Mouse (Mus musculus): ENCODE results near the gene Vinac1.
A peak's percentile ranks its signal among the peaks of the same experiment; 100 is the strongest.

Gene Vinac1

DNA sequence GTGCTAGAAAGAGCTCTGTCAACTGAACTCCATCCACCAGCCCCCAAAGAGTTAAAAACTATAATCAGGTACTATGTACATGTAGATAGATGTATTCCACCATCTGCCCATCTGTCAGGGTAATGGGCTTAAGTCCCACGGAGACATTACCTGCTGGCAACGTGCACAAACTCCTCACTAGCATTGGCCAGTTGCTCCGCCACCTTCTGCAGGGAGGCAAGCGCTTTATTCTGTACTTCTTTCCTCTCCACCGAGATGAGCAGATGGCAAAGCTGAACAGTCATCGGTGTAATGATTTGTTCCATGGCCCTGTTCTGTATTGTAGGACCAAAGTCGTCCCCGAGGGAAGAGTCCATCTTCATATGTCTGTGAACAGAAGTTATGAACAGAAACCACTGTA lies at the start of gene Vinac1:
Gene Vinac1, minus strand, starts transcription at position 362 of the 400 bp plus-strand sequence.
- no peak for DNase-seq (ENCODE audit: low spot score)

DNA sequence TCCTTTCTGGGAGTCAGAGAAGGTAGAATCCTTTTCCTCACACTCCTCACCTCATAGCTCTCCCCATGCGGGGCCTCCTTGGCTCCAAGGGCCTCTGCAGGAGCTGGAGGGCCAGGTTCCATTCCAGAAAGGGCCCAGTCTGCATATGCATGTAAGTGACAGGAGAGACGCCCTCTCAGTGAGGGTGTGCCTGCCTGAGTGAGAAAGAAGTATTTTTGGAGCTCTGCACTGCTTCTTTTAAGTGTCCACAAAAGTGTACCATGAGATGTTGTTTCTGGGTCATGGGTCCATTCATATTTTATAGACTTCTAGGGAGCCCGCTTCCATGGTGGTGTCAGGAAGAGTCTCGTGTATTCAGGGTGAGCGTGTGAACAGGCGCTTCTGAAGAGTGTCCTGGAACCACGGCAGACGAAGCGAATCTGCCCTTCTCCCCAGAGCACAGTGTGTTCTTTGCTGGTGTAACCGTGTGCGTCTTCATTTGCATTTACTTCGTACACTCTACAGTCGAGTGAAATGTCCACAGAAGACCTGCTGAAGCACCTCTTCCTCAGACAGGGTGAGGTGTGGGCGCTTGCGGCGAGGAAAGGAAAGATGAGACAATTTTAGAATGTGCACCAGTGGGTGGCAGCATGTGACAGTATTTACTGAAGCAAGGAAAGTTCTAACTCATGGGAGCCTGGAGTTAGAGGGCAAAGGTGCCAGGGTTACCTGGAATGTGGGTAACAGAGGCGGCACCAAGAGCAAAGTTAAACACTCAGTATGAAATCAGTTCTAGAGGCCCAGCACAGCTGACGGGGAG lies 46.2 kb upstream of the Vinac1 start:
- DNase-seq (ENCODE audit: low spot score), result no peak

DNA sequence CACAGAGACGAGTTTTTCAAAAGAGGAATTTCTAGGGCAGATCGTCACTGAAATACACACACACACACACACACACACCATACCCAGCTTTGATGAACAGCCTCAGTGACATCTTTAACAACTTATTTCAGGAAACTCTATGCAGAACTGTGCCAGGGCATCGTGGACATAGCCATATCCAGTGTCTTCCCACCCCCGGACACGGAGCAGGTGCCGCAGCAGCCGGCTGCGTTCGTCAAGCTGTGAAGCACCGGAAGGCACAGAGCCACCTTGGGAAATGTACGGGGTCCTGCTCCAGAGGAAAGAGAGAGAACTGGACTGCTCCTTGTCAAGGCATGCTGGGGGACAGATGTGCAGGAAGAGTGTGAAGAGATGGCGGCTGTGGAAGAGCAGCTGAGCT lies 44.8 kb upstream of the Vinac1 start:
- no peak for DNase-seq (ENCODE audit: low spot score)

DNA sequence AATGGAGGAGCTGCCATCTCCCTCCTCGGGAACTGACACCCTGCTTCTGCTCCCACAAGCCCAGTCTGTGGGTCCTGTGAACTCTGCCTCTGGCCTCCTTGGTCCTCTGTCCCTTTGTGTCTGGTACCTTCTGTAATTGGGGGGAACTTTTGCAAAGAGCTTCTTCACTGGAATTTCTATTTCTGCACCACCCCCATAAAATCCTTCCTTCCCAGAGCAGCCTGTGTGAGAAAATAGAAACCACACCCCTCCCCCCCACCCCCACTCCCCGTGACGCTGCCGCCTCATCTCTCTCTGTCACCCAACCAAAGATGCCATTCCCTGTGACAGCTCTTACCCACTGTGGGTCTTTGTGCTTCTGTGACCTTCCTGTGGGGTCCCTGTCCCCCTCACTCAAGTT lies 42.4 kb upstream of the Vinac1 start:
- no peak for DNase-seq (ENCODE audit: low spot score)

DNA sequence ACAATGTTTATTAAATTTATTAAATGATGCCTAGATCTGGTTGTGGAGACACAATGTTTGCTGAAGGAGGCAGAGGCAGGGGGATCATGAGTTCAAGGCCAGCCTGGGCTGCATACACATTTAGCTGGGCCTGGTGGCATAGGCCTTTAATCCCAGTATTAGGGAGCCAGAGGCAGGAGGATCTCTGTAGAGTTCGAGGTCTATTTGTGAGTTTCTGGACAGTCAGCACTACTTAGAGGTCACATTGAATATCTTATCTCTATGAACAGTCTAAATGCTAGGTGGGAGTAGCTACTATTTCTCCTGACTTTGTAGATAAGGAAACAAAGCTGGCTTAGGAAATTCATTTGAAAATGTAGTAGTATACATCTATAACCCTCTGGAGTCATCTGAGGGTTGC lies 39.5 kb upstream of the Vinac1 start:
- no peak for DNase-seq (ENCODE audit: low spot score)

DNA sequence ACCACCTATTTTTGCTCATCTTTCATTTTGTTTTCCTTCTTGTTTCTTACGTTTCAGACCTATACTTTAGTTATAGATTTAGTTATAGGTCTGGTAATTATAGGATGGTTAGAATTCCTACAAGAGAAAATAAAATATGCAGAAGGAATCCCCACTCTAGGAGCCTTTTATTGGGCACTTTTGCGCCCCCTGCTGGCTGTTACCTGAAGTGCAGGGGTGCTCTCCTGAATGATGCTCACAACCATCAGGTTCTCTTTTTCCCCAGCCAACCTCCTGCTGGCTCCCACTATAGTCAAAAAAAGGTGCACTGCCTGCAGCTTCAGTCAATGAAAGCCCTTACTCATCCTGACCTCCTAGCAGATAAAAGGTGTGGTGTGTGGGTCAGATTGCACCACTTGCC lies 37.0 kb upstream of the Vinac1 start:
- DNase-seq (ENCODE audit: low spot score), result peak; percentile 57

DNA sequence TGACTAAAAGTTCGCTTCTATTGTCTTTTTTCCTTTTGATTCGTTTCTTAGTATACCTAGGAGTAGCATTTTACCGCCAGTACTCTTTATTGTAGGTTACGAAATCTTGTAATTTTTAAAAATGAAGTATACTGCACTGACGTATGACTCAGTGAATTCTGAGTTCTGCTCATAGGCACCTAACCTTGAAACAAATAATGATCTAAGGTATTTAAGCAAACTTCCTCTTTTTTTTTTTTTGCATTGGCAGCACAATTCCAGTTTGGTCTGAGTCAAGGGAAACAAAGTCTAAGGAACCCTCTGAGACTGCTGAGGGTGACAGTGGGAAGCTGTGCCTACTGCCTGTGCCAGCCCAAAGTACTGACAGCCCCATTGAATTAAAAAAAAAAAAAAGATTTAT lies 35.5 kb upstream of the Vinac1 start:
- DNase-seq (ENCODE audit: low spot score), result no peak

DNA sequence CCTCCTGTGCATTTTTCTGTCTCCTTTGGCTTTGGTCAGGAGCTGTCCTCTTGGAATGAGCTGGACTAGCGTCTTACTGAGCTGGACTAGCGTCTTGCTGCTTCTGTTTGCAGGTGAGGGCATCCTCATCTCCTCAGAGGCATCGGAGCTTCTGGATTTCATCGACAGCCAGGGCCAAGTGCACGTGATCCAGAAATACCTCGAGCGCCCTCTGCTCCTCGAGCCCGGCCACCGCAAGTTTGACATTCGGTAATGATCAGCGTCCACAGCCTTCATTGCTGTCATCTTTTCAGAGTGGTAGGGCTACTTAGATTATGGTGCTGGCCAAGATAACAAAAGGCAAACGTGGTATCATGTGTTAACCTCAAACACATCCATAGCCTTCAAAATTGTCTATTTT lies 33.1 kb upstream of the Vinac1 start:
- DNase-seq (ENCODE audit: low spot score), result no peak

DNA sequence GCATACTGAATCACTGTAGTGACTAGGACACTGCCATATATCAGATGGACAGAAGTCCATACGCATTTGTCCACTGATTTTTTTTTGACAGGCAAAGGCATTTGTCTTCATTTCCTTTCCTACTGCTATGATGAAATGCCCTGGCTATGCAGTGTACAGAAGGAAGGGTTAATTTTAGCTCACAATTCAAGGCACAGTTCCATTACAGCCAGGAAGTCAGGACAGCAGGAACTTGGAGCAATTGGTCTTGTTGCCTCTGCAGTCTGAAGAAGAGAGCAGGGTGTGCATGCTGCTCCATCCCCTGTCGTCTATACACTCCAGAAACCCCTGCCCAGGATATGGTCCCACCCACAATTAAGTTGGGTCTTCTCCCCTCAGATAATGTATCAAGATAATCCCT lies 31.2 kb upstream of the Vinac1 start:
- no peak for DNase-seq (ENCODE audit: low spot score)

DNA sequence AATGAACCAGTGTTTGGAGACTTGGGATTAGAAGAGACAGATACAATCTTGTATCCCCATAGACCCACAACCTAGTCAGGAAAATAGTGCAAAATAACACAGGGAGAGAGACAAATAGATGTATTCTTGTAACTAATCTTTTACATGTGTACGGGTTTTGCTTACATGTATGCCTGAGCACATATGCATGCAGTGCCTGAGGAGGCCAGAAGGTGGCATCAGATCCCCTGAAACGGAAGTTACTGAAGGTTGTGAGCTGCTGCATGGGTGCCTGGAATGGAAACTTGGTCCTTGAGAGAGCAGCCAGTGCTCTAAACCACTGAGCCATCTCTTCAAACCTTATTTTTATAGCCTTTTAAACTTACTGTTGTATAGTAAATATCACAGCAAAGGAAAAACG lies 30.3 kb upstream of the Vinac1 start:
- DNase-seq (ENCODE audit: low spot score), result no peak

DNA sequence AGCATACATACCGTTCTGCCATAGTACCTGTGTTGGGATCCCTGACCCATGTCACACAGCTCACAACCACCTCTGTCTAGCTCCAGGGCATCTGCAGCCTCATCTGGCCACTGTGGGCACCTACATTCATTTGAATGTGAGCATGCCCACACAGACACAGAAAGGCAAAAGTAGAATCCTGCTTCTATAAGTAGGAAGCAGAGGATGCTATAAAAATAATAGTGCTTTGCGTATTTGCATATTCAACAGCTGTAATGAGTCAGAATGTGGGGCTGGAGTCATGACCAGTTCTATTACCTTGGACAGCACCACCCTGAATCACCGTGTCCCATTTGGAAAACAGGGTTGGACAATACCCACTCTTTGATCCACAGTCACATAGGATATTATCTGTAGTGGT lies 22.3 kb upstream of the Vinac1 start:
- no peak for DNase-seq (ENCODE audit: low spot score)

DNA sequence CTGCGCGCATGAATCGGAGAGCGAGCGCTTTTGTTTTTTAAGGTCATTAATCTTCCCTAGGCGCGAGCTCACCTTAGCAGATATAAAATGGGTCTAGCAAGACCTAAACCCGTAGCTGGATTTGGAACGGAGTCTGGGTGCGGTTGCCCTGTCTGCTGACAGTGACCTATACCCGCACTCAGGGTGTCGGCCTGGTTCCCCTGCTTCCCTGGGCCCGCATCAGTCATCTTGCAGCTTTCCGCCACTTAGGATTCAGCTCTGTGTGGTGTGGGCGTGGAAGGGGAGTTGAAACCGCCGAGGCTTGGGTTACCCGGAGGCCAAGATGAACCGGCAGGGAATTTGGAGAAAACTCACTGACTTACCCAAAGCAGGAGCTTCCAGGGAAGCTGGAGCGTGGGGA lies 18.4 kb upstream of the Vinac1 start:
- peak; percentile 69 for DNase-seq (ENCODE audit: low spot score)

DNA sequence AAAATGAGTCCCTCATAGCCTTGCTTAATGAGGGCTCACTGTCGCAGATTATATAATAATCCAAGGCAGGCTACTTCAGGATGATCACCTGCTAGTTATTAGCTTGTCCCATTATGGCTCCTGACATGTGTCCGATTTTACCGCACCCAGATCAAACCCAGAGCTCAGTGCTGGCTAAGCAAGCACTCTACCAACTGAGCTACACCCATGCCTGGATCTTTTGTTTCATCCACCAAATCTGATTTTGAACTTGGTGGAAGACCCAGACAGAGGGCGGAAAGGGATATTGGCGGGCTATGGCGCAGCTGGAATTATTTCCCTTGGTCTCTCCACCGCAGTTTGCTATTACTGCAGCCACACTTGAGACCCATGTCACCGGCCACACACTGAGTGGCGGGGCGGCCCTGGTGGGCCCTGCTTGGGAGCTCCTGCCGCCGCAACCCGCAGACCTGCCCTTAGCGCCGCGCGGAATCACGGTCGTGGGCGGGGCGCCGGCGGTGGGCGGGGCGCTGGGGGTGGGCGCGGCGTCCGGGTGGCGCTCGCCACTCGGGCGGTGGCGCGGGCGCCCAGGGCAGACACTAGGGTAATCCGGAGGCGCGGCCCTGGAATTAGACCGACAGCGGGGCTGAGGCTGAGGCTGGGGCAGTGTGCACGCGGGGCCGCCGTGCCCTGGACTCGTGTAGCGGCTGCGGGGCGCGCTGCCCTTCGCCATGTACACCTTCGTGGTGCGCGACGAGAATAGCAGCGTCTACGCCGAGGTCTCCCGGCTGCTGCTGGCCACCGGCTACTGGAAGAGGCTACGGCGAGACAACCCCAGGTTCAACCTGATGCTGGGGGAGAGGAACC lies 17.7 kb upstream of the Vinac1 start, which contains the start of gene Ttl:
Gene Ttl, plus strand, starts transcription at position 506 of the 846 bp plus-strand sequence.
- peak; percentile 74 for DNase-seq (ENCODE audit: low spot score)

DNA sequence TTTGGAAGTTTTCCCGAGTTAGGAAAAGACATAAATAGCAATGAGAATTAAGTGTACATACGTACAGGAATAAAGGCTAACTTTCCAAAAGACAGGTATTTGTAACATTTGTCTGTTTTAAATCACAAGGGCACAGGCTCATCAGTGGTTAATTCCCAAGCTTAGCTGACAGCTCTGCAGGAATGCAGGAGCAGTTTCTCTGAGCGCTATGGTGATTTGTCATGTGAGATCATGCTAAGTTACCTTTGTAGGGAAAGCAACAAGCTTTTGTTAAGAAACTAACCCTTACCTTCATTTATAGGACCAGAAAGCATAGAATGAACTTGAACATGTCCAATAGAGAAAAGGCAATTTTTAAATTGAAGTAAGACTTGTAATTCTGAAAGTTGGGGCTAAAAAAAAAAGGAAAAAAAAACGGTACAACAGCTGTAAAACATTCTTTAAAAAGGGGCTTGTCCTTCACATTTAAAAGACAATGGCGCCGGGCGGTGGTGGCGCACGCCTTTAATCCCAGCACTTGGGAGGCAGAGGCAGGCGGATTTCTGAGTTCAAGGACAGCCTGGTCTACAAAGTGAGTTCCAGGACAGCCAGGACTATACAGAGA lies 13.6 kb upstream of the Vinac1 start:
- no peak for DNase-seq (ENCODE audit: low spot score)

DNA sequence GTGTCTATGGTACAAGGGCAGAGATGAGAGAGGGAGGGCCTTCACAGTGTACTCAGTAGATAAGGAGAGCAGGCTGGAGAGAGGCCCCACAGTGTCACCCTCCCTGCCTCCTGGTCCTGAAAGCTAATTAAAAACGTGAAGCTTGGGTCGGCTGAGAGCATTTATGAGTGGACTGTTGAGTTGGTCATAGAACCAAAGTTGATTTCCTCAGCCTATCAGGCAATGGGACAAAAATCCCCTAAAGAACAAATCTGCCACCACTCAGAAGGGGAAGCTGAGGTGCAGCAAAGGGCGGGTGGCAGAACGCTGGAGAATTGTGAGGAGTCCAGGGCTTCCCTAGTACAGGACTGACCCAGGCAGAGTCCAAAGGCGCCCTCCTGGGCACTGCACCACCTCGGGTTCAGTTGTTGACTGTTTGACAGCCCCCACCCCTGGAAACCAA lies 10.0 kb upstream of the Vinac1 start:
- DNase-seq (ENCODE audit: low spot score), result no peak

DNA sequence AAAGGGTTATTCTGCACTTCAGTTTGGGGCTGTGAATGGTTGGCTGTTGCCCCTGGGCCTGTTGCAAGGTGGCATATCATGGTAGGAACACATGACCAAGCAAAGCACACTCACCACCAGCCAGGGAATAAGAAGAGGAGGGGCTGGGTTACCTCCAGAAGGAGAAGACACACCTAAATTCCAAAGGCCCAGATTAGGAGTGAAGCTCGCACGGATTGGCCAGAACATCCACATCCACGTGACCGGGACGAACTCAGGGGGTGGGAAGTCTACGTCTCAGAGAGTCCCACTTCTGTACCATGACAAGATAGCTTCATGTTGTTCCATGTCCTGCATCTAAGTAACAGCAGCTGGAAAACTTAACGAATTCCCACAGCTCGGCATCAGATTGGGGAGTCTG lies 9.3 kb upstream of the Vinac1 start:
- no peak for DNase-seq (ENCODE audit: low spot score)

DNA sequence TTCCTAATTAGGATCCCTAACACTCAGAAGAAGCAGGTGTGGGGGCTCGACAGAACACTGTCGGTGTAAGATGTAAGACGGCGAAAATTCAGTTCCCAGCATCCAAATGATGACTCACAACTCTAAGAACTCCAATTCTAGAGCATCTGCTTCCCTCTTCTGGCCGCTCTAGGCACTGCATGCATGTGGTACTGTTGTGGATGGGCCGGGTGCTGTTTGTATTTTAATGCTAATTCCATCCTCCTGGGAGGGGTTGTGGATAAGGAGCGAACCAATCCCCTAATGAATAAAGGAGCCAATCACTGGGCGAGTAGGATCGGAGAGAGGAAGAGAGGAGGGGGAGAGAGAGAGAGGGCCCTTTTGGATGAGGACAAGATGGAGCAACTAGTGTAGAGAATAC lies 8.6 kb upstream of the Vinac1 start:
- DNase-seq (ENCODE audit: low spot score), result no peak

DNA sequence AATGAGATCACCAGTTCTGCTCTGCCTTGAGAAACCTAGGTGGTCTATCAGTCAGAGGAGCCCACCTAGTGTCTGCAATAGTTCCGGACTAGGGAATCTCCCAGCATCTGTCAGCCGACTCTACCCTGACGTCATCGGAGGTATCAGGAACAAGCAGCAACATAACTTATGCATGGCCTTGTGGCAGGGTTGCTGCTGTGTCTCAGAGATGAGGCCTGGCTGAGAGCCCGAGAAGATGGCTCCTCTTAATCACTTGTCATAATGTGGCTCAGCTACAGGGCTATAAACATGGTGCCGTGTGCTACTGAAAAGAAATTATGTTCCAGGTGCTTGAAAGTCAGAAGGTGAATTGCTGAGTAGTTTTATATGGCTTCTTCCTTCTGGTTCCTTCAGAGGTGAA lies 7.8 kb upstream of the Vinac1 start:
- no peak for DNase-seq (ENCODE audit: low spot score)

DNA sequence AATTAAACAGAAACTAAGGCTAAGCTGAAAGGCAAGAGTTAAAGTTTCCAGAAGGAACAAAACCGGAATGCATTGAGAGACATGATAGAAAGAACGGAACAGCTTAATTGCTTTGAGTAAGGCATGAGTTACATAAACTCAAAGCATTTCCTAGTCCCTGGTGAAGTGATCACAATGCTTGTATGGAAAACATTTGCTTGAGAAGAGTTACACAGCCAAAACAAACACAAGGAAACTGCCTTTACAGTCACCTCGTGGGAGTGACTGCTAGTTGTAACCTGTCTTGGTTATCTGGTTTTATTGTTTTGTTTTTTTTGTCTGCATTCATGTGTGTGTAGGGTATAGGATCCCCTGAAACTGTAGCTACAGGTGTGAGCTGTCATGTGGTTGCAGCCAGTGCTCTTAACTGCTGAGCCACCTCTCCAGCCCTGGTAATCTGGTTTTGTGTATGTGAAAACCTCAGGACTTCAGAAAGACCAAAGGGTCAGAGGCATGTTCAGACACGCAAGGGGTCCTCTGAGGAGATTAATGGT lies 4.5 kb upstream of the Vinac1 start:
- peak; percentile 10 for DNase-seq (ENCODE audit: low spot score)

DNA sequence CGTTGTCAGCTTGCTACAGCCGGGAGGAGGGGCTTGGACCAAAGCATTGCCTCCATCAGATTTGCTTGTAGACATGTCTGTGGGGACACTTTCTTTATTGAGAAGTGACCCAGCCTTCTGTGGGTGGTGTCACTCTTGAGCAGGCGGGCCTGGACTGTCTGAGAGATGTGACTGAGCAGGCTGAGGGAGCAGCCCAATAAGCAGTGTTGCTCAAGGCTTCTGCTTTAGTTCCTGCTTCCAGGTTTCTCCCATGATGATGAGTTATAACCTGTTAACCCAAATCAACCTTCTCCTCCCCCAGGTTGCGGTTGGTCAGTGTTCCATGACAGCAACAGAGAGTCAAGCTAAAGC lies 1.2 kb downstream of the Vinac1 start:
- DNase-seq (ENCODE audit: low spot score), result peak; percentile 16

DNA sequence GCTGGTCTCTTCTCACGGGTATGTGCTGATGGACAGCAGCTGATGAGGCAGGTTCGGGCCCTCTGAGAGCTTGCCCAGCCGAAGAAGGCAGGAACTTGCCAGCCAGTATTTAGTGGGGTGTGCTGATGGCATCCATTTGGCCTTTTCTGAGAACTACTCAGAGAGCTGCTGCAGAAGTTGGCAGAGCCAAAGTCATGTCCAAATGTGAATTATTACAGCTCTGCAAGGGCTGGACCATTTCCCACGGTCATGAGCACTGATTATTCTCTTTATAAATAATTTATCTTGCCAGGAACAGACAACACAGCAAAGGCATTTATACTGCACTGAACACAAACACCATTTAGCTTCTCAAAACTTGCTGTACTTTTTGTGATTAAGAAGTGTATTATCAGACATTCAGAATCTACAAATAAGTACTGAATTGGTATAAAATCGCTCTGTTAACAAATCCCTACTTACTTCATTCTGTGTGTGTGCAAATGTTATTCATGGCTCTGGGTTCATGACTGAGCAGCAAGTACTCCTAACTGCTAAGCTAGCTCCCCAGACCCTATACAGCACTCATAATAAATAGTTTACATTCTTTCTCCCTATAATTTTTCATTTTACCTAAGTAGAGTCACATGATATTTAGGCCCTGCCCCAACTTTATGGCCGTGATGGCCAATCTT lies 1.7 kb downstream of the Vinac1 start:
- peak; percentile 93 for DNase-seq (ENCODE audit: low spot score)

DNA sequence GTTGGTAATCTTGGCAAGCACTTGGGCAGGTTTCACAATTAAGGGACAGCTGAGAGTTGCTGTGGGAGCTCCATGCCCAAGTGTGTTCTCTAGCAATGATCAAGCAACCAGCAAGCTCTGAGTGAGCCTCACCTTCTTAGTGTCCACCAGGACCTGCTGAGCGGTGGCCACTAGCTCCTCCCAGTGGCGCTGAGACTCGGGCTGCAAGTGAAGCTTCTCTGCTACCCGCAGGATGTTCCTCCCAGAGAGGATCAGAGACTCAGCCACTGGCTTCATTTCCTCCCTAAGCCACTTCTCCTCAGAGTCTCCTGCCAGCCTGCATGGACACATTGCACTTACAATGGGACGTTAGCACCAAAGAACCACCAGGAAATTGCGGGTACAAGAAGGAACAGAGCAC lies 7.4 kb downstream of the Vinac1 start:
- DNase-seq (ENCODE audit: low spot score), result peak; percentile 26
